Mouse (Mus musculus): ENCODE measurements around the gene Vgll1.

The Vgll1 gene

DNA sequence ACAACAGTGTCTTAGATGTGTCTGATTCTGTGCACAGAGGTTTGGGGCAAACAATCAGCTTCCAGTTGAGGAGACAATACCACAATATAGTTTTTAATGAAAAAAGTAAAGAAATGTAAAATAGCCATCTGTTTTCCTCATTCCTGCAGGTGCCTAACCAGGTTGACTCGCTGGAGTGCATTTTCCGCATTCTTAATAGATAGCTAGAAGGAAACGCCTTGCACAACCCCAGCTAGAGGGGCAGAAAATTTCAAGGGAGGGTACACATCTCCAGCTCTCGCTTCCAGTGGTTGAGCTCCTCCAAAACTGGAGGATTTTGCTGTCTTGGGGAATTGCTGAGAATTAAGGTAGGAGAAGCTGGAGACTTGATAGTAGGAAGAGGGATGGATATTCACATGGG lies at the start of gene Vgll1:
Vgll1 (plus strand) TSS at position 301 of the 400 bp plus-strand sequence.
- no peak for DNase-seq

DNA sequence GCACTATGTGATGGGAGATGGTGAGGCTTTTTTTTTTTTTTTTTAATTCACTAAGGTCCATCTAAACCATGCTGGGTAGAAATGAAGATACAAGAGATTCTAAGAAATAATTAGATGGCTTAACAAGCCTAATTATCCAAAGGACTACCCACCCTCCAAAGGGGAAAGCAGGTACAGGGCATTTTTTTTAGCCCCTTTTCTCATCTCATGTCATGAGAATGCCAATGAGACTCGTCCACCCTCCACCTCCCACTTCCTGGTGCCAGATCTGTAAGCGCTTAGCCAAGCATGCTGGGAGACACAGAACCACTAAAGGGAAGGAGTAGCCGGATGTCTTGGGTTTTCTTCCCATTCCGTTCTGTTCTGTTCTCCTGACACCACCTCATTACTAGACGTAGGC lies 45.1 kb upstream of the Vgll1 start, which contains the start of gene Brs3:
Brs3 (plus strand) TSS at position 301 of the 400 bp plus-strand sequence.
- DNase-seq, result no peak

DNA sequence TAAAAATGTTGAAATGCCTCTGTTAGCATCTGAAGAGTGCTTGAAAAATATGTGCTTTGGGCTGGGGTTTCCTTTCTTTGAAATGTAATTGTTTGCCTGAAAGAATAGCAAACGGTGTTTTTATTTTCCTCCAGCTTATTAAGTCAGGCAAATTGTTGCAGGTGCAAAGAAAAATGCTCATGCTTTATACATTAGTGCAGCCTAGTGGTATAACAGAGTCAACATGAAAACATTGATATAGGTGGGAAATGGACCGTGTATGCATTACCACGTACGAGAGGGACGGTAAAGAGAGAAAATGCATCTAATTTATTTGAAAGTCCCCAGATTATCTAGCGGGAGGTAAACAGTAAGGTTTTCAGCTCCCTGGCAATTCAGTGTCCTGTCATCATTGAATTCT lies 44.0 kb upstream of the Vgll1 start:
- no peak for DNase-seq

DNA sequence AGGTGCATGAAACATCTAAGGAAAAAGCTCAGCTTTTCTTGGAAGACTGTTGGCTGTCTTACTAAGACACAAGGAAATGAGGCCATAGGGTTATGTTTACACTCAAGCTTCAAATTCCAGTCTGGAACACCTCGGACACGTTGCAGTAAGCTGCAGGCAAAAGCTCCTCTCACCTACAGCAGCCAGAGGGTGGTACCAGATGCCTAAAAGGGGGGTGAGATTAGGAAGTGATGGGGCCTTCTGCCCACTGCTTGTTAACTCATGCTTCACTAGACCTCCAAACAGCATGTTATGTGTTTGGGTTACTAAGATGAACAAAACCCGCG lies 35.1 kb upstream of the Vgll1 start:
- no peak for DNase-seq

DNA sequence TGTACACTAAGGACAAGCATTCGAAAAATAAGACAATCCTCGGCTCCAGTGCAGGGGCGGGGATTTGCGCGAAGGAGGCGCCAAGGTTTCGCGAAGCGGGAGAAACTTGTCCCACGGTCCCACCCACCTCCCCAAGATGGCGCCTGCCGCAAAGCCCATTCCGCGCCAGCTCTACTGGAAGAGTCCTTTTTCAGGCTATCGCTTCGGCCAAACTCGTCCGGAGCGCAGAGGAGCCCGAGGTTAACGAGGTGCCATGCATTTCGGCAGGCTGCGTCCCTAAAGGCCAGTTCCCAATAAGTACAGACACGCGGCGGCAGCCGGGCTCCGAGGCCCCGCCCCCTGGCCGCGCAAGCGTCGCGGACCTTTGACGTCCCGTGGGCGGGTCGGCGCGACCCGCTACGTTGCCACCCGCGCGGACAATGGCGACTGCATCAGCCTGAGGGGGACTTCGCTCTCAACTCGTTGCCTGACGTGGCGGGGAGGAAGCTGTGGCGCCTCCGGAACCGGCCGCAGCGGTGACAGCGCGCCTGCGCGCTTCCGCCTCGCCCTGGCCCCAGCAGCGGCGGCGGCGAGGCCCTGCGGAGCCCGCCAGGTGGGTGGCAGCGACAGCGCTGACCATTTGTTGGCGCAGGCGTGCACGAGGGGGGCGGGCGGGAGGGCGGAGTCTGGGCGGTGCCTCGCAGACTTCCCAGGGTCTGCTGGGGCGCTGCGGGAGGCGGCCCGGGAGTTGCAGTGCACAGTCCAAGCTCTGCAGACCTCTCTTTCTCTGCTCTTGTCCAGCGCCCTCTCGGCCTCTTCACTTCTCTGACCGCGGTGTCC lies 34.5 kb upstream of the Vgll1 start, which contains the start of gene Htatsf1:
Htatsf1 (plus strand) TSS at position 410 of the 819 bp plus-strand sequence.
- DNase-seq, result peak; percentile 80

DNA sequence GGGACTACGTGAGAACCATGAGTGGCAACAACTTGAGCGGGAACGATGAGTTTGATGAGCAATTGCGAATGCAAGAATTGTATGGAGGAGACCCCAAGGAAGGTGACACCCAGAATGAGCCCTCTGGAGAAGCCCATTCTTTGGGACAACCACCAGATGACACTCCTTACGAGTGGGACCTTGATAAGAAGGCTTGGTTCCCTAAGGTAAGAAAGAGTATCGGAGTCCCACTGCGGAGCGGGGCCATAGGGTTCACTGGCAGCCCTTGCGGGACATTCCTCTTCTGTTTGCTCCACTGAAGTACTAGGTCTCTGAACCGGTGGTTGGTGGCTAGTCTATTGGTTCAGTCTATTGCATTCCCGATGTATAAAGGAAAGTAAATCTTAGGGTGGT lies 33.9 kb upstream of the Vgll1 start:
- no peak for DNase-seq

DNA sequence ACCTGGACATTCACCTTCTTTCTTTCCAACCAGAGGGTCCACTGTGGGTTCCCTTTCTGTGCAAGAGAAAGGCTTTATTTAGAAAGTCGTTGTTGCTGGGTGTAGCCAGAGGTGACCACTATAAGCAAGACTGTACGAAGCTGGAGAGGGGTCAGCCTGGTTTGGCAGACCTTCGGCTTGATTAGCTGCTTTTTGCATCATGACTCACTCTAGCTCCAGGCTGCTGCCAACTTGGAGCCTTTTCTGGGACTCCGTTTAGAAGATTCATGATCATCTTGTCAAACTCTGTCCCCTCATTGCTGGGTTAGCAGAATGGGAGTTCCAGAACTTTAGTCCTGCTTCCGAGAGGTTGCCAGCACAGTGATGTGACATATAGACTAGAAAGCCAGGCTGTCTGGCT lies 6.4 kb upstream of the Vgll1 start:
- DNase-seq, result no peak

DNA sequence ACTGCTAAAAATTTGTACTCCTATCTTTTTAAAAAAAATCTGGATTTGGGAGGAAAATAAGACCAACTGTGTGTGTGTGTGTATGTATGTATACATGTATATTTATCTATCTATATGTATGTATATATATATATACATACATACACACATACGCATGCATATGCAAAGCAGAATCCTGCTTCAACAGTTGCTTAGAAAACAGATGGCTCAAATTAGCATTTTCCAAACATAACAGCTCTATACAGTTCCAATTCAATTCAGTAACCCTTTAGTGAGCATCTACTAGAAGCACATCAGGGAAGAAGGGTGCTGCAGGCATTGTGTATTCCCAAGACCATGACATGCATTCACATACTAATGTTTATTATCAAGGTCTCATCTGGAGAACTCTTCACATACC lies 15.5 kb downstream of the Vgll1 start:
- DNase-seq, result no peak

DNA sequence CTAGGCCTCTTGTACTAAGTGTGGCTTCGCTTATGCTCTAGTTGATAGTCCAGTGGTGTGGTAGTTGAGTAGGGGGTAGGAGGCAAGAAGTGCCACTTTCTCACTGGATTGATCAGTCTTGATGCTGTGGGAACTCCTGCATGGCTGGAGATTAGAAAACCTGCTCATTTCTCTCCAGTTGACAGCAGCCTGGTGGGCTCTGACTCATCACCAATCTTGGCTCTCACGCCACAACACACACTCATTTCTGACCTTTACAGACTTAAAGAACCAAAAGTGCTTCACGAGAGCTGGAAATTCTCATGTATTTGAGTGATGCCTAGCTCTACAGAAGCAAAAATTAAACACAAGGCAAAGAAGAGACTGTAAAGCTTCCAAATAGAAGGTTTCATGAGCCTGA lies 19.1 kb downstream of the Vgll1 start:
- DNase-seq, result no peak

DNA sequence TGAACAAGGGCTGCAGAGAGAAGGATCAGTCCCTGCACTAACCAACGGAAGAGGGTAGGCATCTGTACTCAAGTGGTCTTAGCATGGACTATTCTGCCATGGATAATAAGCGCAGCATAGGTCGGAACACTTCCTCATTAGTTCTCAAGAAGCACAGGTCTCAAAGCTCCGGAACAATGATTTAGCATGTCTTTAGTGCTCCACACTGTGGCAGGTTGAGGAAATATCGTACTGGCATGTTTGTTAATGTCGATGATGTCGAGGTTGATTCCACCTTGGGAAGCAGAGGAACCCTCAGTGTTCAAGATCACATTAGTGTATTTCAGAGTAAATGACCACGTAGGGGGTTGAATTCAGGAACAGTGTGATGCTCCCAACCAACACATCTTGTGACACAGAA lies 30.2 kb downstream of the Vgll1 start:
- no peak for DNase-seq

DNA sequence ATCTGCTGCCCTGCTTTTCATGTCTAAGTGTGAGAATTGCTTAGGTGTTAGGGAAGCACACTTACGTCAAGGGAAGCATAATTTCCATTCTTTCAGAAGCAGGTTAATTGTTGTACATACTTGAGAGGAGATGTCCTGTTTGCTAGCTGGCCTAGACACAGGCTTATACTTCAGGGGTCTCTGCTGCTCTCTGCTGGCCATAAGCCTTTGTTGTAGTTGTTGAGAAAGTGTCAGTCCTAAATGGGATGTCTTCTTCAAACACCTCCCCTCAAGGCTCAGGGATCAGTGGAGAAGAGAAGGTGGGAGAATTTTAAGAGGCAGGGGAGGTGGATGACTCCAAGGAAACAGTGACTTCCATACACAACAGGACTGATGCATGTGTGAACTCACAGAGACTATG lies 32.9 kb downstream of the Vgll1 start:
- DNase-seq, result no peak

DNA sequence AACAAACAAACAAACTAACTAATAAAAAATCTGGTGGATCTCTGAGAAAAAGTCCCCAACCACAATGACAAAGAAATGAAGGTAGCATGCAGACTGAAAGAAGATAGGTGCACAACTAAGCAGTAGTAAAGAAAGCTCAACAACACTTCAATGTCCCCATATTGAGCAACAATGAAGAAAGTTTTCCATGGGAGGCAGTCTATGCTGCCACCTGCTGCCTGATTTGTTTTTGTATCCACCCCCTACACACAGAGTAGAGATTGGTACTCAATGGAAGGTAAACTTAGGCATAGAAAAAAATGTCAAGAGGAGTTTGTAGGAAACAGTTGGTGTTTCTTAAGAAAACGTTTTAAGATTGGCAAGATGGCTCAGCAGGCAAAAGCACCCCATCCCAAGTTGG lies 42.7 kb downstream of the Vgll1 start:
- no peak for DNase-seq

DNA sequence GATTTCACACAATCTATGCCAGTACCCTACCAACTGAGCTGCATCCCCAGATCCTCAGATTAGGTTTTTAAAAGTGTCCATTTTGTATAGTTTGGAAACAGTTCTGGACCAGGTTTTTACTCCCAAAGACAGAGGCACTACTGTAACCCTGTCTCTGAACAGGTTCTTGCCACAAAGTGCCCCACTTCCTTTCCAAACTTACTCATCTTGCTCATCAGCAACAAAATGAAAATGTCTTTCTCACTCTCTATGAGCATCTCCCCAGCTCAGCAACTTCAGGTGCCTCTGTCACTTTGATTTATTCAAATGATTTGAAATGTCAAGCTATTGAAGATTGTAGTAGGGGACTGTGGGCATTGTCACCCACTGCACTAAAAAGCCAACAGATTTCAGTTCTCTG lies 49.7 kb downstream of the Vgll1 start:
- DNase-seq, result no peak

DNA sequence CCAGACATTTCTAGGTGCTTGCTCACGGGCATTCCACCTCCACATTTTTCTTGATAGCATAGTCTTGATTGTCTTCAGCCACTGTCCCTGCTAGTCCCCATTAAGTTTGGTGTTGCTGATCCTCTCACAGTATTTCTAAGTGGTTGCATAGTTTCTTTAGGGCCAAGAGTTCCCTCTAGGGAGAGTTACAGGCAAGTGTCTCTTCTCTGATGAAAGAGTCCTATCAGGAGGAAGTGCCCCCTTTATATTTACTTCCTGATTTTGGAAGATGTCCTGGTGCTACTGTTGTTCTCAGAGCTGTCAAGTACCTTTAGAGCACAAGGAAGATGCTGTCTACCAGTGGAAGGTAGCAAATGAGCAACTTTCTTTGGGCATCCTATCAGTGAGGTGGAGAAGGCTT lies 65.6 kb downstream of the Vgll1 start:
- no peak for DNase-seq

Measured in cerebellum, adult 9-10 months (tissue).